Mouse (Mus musculus): ENCODE measurements around the gene Calml3.

DNA sequence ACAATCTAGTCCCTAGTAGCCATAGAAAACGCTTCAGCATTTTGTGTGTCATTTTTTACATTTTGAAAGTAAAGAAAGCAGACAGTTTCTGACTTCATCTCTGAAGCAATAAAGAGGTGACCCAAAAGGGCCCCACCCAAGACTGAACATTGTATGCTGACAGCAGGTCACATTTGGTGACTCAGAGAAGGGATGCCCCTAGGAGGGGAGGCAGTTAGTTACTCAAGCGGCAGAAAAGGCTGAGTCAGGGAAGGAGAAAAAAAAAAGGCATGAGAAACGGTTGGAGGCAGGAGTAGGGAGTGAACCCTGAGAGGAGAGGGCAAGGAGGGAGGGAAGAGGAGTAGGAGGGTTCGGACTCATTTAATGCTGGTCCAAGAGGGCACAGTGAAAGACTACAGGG lies 18.0 kb upstream of the Calml3 start:
- TF ChIP-seq POLR2A (IDR thresholded peaks at IDR 0.05; ENCODE audit: control insufficient read depth, extremely low read depth, insufficient read depth, low read length, poor library complexity) (no peak), CTCF (IDR thresholded peaks at IDR 0.05; ENCODE audit: borderline replicate concordance, control insufficient read depth, extremely low read depth, insufficient read depth, low read length, poor library complexity) (no peak)
